Mouse (Mus musculus) gastrocnemius, adult 2 months (tissue): ENCODE measurements around the gene Caskin2. TPM values are rescaled to one million over a fixed set of nuclear protein-coding genes. Genes with fewer than 3 reads are reported as not detected.
"Not testable (repeated sequence)": the region's sequence is repeated elsewhere in the genome, so short reads cannot be mapped to it uniquely, and the experiment has no call there.

Experiments used
- DNase-seq: peaks from one replicate; pipeline ENCODE4 v3.0.0; 2022
- H3K27ac ChIP-seq: fragments of 200-600 bp; 2 replicates; pipeline ENCODE4 v1.8.1; 2022; ENCODE audit warnings: mild to moderate bottlenecking
- H3K4me3 ChIP-seq: fragments of 200-600 bp; 2 replicates; pipeline ENCODE4 v1.8.1; 2022; ENCODE audit warnings: mild to moderate bottlenecking, moderate library complexity
- CTCF ChIP-seq: fragments of 200-600 bp; IDR thresholded peaks from 2 replicates; pipeline ENCODE4 v1.8.1; 2022; ENCODE audit warnings: antibody characterized with exemption, mild to moderate bottlenecking, moderate library complexity
- intact Hi-C: fragments of 180-260 bp; cut with DNase I; formaldehyde crosslinking; loops from one replicate; pipeline ENCODE4 v1.15.1; 2025
- long read RNA-seq, 2 experiments: library from polyadenylated mRNA; stranded (forward); transcript quantifications; one replicate each; pipeline ENCODE4 v2.0.0; 2021
- total RNA-seq, 2 experiments: library from RNA; stranded (reverse); gene quantifications; 2 replicates each; pipeline ENCODE4 v1.2.3; 2021

Gene Caskin2
- 10 to 100 TPM; 14.5 to 19.2 TPM for total RNA-seq
- long read RNA-seq, experiment 1, full-length matches to known transcripts: 14 of 36 reads
- long read RNA-seq, experiment 1, partial matches to known transcripts: 11 of 36 reads
- long read RNA-seq, experiment 1, other reads (novel, unspliced or antisense): 11 of 36 reads
- long read RNA-seq, experiment 2, full-length matches to known transcripts: 11 of 29 reads
- long read RNA-seq, experiment 2, partial matches to known transcripts: 12 of 29 reads
- long read RNA-seq, experiment 2, other reads (novel, unspliced or antisense): 6 of 29 reads

- DNase-seq: peak; percentile 98
- peak; percentile 96 for TF ChIP-seq CTCF
- peak within 1 kb of the TSS; percentile 92 for H3K27ac ChIP-seq
- intact Hi-C loops: loop anchor here (1.0 to 5.0 kb wide), 4 partner anchors 35 to 181 kb away; no protein-coding TSS in a partner anchor
- H3K4me3 ChIP-seq: peak within 1 kb of the TSS; percentile 91
Observed at GRCm38 (mm10) chr11:115813507-115814296, at the start of gene Caskin2. Caskin2 (minus strand) TSS chr11:115813639.

- DNase-seq: peak; percentile 94
- intact Hi-C loops: loop anchor here (2.0 kb wide), 1 partner anchor 21 kb away; no protein-coding TSS in a partner anchor
- no peak overlapping the region for H3K27ac ChIP-seq
- peak; percentile 96 for TF ChIP-seq CTCF
- peak overlapping the region; percentile 67 for H3K4me3 ChIP-seq
Observed at GRCm38 (mm10) chr11:115859143-115859945, 45.9 kb upstream of the Caskin2 start.

GRCm38 (mm10) chr11:115858354-115858753, 44.9 kb upstream of the Caskin2 start, which contains the start of gene Myo15b:
Myo15b (plus strand) TSS chr11:115858406.
- TF ChIP-seq CTCF: no peak
- Histone ChIP-seq H3K4me3 (peak within 1 kb of the TSS; percentile 67), H3K27ac (no peak within 1 kb of the TSS)
- intact Hi-C loops: loop anchor here (2.0 kb wide), 1 partner anchor 20 kb away; no protein-coding TSS in a partner anchor
- DNase-seq: no peak

GRCm38 (mm10) chr11:115857936-115858335, 44.5 kb upstream of the Caskin2 start:
- TF ChIP-seq CTCF: no peak
- Histone ChIP-seq H3K27ac (no peak overlapping the region), H3K4me3 (no peak overlapping the region)
- no peak for DNase-seq
- intact Hi-C loops: loop anchor here (2.0 kb wide), 1 partner anchor 19 kb away; no protein-coding TSS in a partner anchor

GRCm38 (mm10) chr11:115857146-115857545, 43.7 kb upstream of the Caskin2 start:
- DNase-seq, H3K27ac ChIP-seq, intact Hi-C loops, H3K4me3 ChIP-seq: not testable (repeated sequence)

GRCm38 (mm10) chr11:115854674-115855073, 41.2 kb upstream of the Caskin2 start:
- no peak overlapping the region for H3K27ac ChIP-seq
- H3K4me3 ChIP-seq: no peak overlapping the region
- no peak for TF ChIP-seq CTCF
- DNase-seq: no peak
- intact Hi-C loops: no loop called here

GRCm38 (mm10) chr11:115845819-115846218, 32.4 kb upstream of the Caskin2 start:
- intact Hi-C loops: no loop called here
- TF ChIP-seq CTCF: peak; percentile 3; the same call in 1 of the 2 replicates
- DNase-seq: no peak

GRCm38 (mm10) chr11:115844240-115844639, 30.8 kb upstream of the Caskin2 start:
- DNase-seq: no peak
- no peak for TF ChIP-seq CTCF
- intact Hi-C loops: no loop called here
- Histone ChIP-seq H3K27ac (no peak overlapping the region), H3K4me3 (no peak overlapping the region)

More at GRCm38 (mm10) chr11:115845819-115846218, 32.4 kb upstream of the Caskin2 start:
- no peak overlapping the region for H3K4me3 ChIP-seq
- H3K27ac ChIP-seq: no peak overlapping the region

- H3K27ac ChIP-seq: no peak overlapping the region
- intact Hi-C loops: no loop called here
- H3K4me3 ChIP-seq: no peak overlapping the region
- TF ChIP-seq CTCF: no peak
- DNase-seq: no peak
Observed at GRCm38 (mm10) chr11:115843891-115844239, 30.4 kb upstream of the Caskin2 start.

- no peak for DNase-seq
- Histone ChIP-seq H3K4me3 (no peak overlapping the region), H3K27ac (no peak overlapping the region)
- intact Hi-C loops: no loop called here
- no peak for TF ChIP-seq CTCF
Observed at GRCm38 (mm10) chr11:115843141-115843890, 29.9 kb upstream of the Caskin2 start.

- Histone ChIP-seq H3K4me3 (no peak overlapping the region), H3K27ac (peak overlapping the region; percentile 51)
- no peak for TF ChIP-seq CTCF
- intact Hi-C loops: no loop called here
- no peak for DNase-seq
Observed at GRCm38 (mm10) chr11:115841961-115842550, 28.6 kb upstream of the Caskin2 start.

- peak; percentile 24; the same call in 1 of the 2 replicates for TF ChIP-seq CTCF
- intact Hi-C loops: no loop called here
- Histone ChIP-seq H3K27ac (no peak overlapping the region), H3K4me3 (no peak overlapping the region)
- no peak for DNase-seq
Observed at GRCm38 (mm10) chr11:115841044-115841443, 27.6 kb upstream of the Caskin2 start.
